Comparison of ENCODE assay signal across 26 mouse cellular contexts in genomic region chr13:9900653-9901385, GRCm38 (mm10).
"Had no signal": no experiment of that assay in that cellular context is flagged by ENCODE, and none has a peak within 500 bp of the region (broad histone marks: within the 10 kb centered on the region; RNA-seq: fewer than 3 reads in every experiment).

No protein-coding gene starts in this region.

- H3K4me3 ChIP-seq: heart, embryonic 10.5 days; heart, embryonic 12.5 days; hindbrain, embryonic 10.5 days; hindbrain, embryonic 12.5 days; intestine, embryonic 15.5 days; kidney, embryonic 15.5 days; limb, embryonic 13.5 days; limb, embryonic 15.5 days; liver, embryonic 12.5 days had no signal

- ATAC-seq: hindbrain, embryonic 16.5 days; inflammation-experienced regulatory T-cells, adult 6 months; intestine, embryonic 15.5 days; liver, embryonic 12.5 days had no signal

- DNase-seq: gastrocnemius, postnatal 14 days; gastrocnemius, postnatal 36 days; heart, adult 18-20 months; heart, postnatal 10 days; heart, postnatal 4 days; kidney, adult 11 months; kidney, adult 2 months; kidney, adult 9 months; kidney, postnatal 14 days; kidney, postnatal 36 days; layer of hippocampus, adult 9-11 months; layer of hippocampus, postnatal 36 days; left cerebral cortex, postnatal 4 days had no signal

- H3K9ac ChIP-seq: heart, embryonic 12.5 days; hindbrain, embryonic 12.5 days; hindbrain, embryonic 14.5 days; intestine, embryonic 15.5 days; kidney, embryonic 15.5 days; limb, embryonic 13.5 days; limb, embryonic 15.5 days; liver, embryonic 12.5 days had no signal

- H3K27me3 ChIP-seq: heart, embryonic 12.5 days; hindbrain, embryonic 12.5 days; intestine, embryonic 15.5 days; kidney, embryonic 15.5 days; limb, embryonic 13.5 days; limb, embryonic 15.5 days; liver, embryonic 12.5 days had no signal

- H3K9me3 ChIP-seq: heart, embryonic 12.5 days; intestine, embryonic 15.5 days; kidney, embryonic 15.5 days; limb, embryonic 13.5 days; limb, embryonic 15.5 days; liver, embryonic 12.5 days had no signal

- H3K27ac ChIP-seq: heart, embryonic 10.5 days; hindbrain, embryonic 10.5 days; hindbrain, embryonic 12.5 days; hindbrain, embryonic 14.5 days; intestine, embryonic 15.5 days; kidney, embryonic 15.5 days; kidney, postnatal 0 days; limb, embryonic 13.5 days; limb, embryonic 15.5 days; liver, embryonic 12.5 days had no signal

- H3K36me3 ChIP-seq: heart, embryonic 10.5 days; heart, embryonic 12.5 days; hindbrain, embryonic 10.5 days; hindbrain, embryonic 12.5 days; intestine, embryonic 15.5 days; kidney, embryonic 15.5 days; limb, embryonic 13.5 days; limb, embryonic 15.5 days; liver, embryonic 12.5 days had no signal

- H3K4me1 ChIP-seq: heart, embryonic 10.5 days; heart, embryonic 12.5 days; hindbrain, embryonic 10.5 days; hindbrain, embryonic 12.5 days; intestine, embryonic 15.5 days; kidney, embryonic 15.5 days; limb, embryonic 13.5 days; limb, embryonic 15.5 days; liver, embryonic 12.5 days had no signal

- H3K4me2 ChIP-seq: heart, embryonic 12.5 days; hindbrain, embryonic 12.5 days; hindbrain, embryonic 14.5 days; intestine, embryonic 15.5 days; kidney, embryonic 15.5 days; limb, embryonic 13.5 days; limb, embryonic 15.5 days; liver, embryonic 12.5 days had no signal
